Mouse (Mus musculus) layer of hippocampus, postnatal 14 days (tissue): ENCODE data around the gene Asb1. TPM values are rescaled to one million over a fixed set of nuclear protein-coding genes. Genes with fewer than 3 reads are reported as not detected.

Experiments used
- DNase-seq, 2 experiments: peaks; one replicate each; pipeline ENCODE4 v3.0.0; 2021 to 2022; ENCODE audit warnings: low spot score in 2 of 2, mixed read lengths in 1 of 2
- total RNA-seq, 2 experiments: library from RNA; stranded (reverse); gene quantifications; 2 replicates each; pipeline ENCODE4 v1.2.3; 2021

Gene Asb1
- total RNA-seq, 2 experiments from 2014 or later: 44.6 to 48.5 TPM

DNA sequence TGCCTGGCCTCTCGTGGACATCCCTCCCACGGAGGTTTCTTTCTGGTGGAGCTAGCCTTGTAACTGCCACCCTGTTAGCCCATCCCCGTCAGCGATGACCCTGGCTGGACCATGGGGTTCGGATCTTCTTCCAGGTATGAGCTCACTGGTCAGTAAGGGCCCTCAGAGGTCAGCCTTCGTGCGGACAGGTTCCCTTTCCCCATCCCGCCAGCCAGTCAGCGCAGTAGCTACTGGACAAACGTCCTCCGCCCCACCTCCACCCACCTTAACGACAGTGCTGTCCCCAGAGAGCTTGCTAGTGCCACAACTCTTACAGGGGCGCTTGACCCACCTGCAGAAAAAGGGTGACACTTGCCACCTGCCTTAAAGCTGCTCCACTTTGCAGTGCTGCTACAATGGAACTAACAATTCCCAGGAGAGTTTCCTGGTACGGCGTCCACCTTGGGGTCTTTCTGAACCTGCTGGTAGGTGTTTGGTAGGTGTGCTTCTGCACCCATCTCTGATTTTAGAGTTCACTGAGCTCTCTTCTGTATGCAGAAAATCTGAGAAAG lies 773 bp downstream of the Asb1 start:
- no peak for DNase-seq

DNA sequence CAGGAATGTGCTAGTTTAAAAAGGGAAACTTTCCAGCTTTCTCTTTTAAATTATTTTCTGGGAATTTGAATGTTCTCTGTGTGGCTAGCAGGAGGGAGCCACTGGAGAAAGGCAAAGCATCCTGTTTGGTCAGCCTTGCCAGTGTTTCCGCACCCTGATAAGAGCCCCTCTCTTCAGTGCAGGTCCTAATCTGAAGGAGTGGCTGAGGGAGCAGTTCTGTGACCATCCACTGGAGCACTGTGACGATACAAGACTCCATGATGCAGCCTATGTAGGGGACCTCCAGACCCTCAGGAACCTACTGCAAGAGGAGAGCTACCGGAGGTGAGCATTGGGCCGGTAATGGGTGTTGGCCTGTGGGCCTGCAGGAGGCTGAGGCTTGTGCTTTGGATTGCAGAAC lies 3.6 kb downstream of the Asb1 start:
- DNase-seq: no peak

DNA sequence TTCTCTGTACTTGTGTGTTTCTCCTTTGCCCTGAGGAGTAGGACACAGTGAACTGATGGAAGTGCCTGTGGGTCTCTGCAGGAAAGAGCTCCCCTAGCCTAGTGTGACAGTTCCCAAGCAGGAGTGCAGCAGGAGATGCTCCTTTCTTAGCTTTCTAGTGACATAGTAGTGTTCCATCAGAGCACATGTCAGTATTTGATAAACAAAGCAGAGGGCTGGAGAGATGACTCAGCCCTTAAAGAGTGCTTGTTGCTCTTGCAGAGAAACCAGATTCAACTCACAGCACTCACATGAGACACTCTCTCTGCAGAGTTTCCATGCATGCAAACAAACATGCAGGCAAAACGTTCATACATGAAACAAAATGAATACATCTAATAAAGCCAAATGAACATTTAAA lies 4.9 kb downstream of the Asb1 start:
- DNase-seq: no peak

- no peak for DNase-seq
These were observed 7.2 kb downstream of the Asb1 start for GRCm38 (mm10) chr1:91547567-91547966.

DNA sequence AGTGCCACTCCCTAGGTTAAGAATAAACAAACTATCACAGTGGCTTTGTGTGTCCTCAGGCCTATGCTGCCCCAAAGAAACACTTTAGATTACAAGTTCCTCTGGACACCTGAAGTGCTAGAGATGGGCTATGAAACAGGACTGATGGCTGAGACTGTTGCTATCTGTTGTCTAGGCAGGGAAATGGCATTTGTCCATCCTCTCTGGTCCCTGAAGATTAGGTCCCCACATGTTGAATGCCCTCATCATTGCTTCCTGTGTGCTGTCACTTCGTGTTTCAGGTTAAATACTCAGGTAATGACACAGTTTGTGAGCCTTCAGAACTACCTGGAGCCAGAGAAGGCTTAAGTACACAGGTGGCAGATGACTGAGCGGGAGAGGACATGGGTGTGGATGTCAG lies 8.7 kb downstream of the Asb1 start:
- no peak for DNase-seq

DNA sequence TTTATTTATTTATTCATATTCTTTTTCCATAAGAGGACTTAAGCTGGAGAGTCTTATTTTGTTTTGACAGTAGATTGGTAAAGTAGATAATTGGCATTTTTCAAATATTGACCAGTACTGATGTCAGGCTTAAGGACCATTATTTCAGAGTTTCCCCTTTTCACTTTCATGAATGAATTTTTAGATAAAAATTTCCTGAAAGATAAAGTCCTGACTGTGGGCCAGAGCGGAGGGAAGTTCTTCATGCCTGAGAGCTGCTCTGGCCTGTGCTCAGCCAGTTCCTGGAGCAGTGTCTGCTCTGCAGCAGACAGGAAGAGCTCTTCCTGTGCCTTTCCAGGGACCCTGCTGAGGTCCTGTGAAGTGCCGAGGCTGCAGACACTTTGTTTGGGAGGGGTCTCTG lies 16.8 kb downstream of the Asb1 start:
- DNase-seq: no peak

DNA sequence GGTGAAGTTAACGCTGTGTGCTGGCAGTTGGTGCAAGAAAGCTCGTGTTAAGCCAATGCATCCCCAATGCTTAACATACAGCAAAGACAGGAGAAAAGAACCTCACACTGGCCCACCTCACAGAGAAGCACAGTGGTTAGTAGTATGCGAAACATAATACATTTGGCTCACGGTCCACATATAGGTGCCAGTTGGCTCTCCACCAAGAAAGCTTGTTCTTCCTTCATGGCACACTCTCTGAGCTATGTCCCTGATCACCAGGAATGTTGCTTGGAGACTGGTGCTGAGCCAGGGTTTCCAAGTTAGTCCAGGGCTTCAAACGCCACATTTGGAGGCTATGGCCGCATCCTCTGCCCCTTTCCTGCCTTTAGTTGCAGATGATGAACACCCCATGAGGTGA lies 20.9 kb downstream of the Asb1 start:
- DNase-seq: no peak

DNA sequence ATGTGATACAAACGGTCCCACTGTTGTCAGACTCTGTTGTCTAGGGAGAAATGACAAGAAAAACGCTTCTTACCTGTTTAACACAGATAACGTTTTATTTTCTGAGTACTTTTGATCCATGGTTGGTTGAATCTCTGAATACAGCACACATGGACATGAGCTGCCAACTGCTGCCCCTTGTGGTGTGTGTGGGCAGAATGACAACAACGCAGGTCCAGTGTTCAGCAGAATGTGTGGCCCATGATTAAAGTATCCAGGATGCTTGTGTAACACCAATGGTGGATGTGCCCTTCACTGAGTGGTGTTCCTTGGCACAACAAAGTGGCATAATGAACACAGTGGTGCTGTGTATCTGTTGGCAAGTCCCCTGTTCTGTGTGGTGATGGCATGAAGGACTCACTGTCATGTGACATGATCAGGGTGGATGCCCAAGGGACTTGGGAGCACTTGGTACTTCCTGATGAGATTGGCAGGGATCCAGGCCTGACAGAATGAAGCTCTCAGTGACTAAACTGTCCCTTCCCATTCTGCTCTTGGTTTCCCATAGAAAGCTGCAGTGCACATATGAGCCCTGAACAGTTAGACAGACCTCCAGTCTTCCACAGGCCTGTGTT lies 22.7 kb downstream of the Asb1 start:
- peak; percentile 20 for DNase-seq

DNA sequence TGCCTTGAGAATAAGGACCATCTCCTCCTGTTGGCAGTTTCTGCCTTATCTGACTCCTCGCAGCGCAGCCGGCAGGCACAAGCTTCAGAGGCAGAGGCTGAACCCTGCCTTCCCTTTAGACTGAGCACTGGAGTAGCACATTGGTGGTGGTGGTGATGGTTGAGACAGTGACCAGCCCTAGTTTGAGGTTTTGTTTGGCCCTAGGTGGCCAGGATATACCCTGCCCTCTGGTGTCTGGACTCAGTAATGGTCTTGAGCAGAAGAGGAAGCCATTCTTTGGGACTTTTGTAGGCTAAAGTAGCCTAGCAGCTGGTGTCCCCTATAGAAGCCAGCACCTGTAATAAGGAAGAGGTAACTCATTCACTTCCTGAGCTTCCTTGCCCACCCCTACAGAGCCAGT lies 23.7 kb downstream of the Asb1 start:
- DNase-seq: no peak

DNA sequence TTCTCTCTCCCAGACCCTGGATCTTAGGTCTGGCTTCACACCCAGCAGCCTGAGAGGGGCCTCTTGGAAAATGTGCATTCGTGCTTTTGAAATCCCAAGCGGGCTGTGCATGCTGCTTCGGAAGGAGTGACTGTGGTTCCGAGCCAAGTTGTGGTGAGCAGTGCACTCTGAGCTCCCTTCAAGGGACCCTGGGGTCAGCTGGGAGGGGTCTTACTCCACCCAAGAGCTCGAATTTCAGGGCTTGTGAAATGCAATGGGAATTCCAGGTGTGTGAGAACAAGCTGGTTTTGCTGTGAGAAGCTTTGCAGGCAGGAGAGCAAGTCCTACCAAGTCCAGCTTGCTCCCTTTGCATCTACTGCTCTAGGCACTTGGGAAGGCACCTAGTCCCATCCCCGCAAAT lies 24.3 kb downstream of the Asb1 start:
- no peak for DNase-seq

DNA sequence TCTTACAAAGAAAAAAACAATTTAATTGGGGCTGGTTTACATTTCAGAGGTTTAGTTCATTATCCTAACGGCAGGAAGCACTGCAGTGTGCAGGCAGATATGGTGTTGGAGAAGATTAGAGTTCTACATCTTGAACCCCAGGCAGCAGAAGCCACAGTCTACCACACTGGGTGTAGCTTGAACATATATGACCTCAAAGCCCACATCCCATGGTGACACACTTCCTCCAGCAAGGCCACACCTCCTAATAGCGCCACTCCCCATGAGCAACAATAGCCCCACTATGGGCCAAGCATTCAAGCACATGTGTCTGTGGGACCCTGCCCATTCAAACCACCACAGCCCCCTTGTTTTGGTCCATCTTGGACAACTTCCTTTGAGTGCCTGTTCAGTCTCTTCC lies 26.9 kb downstream of the Asb1 start:
- DNase-seq: no peak

DNA sequence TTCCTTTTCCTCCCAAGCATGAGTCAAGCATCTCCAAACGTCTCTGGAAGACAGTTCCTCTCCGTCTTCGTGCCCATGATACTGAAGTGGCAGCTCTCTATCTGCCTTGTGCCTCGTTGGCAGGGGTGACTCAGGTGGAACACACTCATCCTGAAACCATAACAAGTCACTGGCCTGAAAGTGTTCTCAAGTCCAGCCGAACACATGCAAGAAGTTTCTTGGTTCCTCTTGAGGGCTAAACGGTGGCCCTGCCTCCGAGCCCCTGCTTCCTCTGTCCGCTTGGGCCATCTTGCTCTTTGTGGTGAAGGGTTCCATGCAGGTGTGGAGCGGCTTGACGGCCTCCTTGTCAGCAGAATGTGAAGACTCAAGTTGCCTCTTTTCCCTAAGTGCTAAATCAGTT lies 32.1 kb downstream of the Asb1 start:
- DNase-seq: no peak

GRCm38 (mm10) chr1:91574208-91574607 lies 33.9 kb downstream of the Asb1 start:
- peak; percentile 53 to 57 for DNase-seq

- no peak for DNase-seq
These were observed 37.7 kb downstream of the Asb1 start for GRCm38 (mm10) chr1:91577883-91578517.

DNA sequence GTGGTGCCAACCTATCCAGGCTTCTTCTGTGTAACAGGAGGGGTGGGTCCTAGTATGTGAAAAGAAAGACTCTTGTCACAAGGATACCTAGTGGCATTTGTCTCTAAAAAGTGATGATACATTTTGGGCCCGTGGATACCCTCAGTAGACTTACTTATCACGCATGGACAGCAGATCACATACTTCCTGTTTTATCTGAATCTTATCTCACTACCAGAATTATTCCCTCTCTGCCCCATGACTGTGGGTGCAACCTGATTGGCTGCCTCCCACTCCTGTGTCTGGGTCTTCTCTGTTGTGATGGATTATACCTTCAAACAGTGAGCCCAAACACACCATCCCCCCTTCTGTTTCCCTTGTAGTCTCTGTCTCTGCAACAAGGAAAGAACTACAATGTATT lies 40.2 kb downstream of the Asb1 start:
- DNase-seq: no peak

DNA sequence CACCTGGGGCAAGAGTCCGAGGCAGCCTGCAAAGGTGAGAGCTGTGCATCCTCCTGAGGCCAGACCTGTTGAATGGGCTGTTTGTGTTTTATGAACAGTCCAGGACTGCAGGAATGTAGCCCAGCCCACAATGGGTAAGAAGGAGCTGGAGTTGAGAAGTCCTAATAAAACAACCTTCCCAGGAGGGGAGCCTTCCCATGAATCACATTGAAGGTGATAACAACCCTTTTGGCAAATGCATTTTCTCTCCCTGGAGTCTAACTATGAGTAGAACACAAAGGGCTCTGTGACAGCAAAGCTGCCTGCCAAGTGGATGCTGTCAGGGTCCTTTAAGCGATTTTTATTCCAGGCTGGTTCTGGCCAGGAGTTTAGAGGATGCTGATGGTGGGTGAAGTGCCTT lies 40.9 kb downstream of the Asb1 start:
- no peak for DNase-seq

DNA sequence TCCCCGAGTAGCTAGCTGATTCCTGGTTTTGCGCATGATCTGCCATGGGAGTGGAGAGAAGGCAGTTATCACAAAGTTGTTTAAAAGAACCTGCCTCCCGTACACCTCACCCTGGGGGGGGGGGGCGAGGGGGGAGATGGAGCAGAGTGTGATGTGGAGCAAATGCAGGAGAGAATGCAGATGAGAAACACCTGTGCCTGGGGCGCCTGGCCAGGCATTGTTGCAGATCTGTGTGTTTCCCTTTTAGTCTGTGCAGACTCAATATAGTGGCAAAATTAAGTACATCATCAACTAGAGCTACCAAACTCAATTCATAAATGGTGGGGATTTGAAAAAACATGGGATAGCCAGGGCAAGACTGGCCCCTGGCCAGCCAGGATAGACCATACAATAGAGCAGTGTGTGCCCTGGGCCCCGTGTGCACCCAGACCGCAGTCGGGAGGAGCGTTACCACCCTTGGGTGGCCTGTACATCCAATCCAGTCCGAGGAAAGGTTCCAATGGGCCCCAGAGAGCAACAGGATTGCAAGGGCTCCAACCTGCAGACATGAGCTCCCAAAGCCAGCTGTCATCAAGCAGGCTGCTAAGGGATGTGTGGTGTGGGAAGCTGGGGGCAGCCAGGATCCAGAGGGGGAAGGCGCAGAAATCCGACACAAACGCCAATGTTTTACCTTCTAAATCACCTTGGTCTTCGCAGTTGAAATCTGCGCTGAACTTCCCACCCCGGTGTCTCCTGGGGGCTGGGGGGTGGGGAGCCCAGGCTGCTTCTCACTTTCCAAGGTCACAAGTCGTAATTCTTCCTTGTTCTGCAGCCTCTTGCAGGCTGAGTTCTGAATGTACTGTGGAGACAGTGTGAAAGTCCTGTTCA lies 44.9 kb downstream of the Asb1 start:
- no peak for DNase-seq

GRCm38 (mm10) chr1:91589738-91590137 lies 49.4 kb downstream of the Asb1 start:
- DNase-seq: no peak

DNA sequence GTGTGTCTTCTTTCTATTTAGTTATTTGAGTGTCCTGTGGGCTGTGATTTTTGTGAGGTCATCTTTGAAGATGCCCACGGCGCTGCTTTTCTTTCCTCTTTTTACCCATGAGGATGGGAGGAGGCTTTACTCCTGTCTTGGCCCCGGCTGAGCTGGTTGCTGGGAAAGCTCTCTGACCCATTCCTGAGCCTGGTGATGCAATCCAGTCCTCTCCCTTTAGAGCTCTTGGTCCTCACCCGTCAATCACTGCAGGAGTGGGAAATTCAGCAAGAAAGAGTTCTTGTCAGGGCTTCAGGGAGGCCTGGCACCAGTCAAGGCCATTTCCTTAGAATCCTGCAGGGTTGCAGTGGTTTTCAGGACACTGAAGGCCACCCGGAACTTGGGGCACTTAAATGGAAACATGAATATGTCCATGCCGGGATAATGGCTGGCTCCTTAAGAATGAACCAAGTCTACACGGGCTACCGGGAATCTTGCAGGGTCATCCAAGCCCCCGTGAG lies 55.2 kb downstream of the Asb1 start:
- no peak for DNase-seq

GRCm38 (mm10) chr1:91597611-91598010 lies 57.3 kb downstream of the Asb1 start:
- DNase-seq: no peak

DNA sequence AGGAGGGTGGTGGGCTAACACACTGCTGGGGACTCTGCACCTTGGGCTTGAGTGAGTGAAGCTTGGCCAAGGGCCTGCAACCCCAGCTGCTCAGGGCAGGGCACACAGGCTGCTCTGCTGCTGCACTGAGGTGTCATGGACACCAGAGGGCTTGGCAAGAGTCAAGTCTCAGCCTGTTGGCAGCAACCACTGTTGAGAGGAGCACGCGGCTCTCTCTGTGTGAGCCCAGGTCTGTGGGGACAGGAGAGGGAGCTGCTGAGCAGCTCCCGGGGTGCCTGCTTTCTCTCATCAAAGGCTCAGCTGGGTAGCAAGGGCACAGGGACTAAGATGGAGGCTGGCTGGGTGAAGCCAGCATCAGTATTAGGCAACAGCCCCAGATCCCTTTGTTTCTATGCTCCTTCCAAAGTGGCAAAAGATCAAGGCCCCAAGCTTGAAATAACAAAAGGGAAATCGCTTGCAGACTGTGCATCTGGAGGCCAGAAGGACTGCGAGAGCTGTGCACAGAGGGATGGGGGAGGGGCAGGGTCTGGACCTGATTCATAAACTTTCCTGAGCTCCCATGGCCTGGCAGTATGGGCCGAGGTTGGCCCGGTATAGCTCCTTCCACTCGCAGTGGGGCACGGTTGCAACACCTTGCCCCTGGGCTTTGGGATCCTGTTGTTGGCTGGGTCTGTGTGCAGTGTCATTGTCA lies 60.5 kb downstream of the Asb1 start:
- DNase-seq: peak; percentile 66 to 68
